ENCODE assay signal across 12 mouse cellular contexts in genomic region chr15:103294649-103295048, GRCm38 (mm10). TPM values are rescaled to one million over a fixed set of nuclear protein-coding genes. Genes with fewer than 3 reads are reported as not detected.
"Had no signal": no experiment of that assay in that cellular context is flagged by ENCODE, and none has a peak within 500 bp of the region (broad histone marks: within the 10 kb centered on the region; RNA-seq: fewer than 3 reads in every experiment).

No protein-coding gene starts in this region.

- DNase-seq: kidney, adult 2 months; kidney, postnatal 36 days; layer of hippocampus, adult 9-11 months; layer of hippocampus, postnatal 36 days; lung, adult 18-20 months; right cerebral cortex, postnatal 14 days; thymus, adult 2 months; thymus, postnatal 25 days had no signal

- H3K4me3 ChIP-seq: midbrain, embryonic 13.5 days; stomach, embryonic 15.5 days had no signal

- H3K27me3 ChIP-seq: midbrain, embryonic 13.5 days; stomach, embryonic 15.5 days had no signal

- H3K27ac ChIP-seq: liver, embryonic 14.5 days; stomach, embryonic 15.5 days had no signal

- ATAC-seq: midbrain, embryonic 13.5 days had no signal

- H3K9ac ChIP-seq: liver, embryonic 14.5 days; stomach, embryonic 15.5 days had no signal

- H3K9me3 ChIP-seq: midbrain, embryonic 13.5 days; stomach, embryonic 15.5 days had no signal

- H3K4me2 ChIP-seq: midbrain, embryonic 13.5 days; stomach, embryonic 15.5 days had no signal

RNA-seq across cellular contexts. Expression of gene Gpr84, which starts 15.8 kb away (rescaled TPM):
- polyA plus RNA-seq: urinary bladder, adult 2 months had no signal
